Mouse (Mus musculus) ES-E14 (cell line): ENCODE results near the gene Supt4a. TPM values are rescaled to one million over a fixed set of nuclear protein-coding genes. Genes with fewer than 3 reads are reported as not detected.
A peak's percentile ranks its signal among the peaks of the same experiment; 100 is the strongest.

Experiments used
- DNase-seq: peaks from one replicate; pipeline ENCODE4 v3.0.0-alpha.2; 2013; ENCODE audit warnings: low read depth, low spot score
- H3K27ac ChIP-seq: 2 replicates; pipeline ENCODE4 v1.5.1; 2012; ENCODE audit warnings: low read depth, mild to moderate bottlenecking, low read length, moderate library complexity, mixed read lengths; ENCODE audit not compliant: poor library complexity, insufficient read depth, severe bottlenecking
- H3K36me3 ChIP-seq: 2 replicates; pipeline ENCODE4 v1.6.1; 2012; ENCODE audit warnings: mild to moderate bottlenecking, low read length, moderate library complexity, mixed read lengths; ENCODE audit not compliant: control insufficient read depth, poor library complexity, insufficient read depth, severe bottlenecking
- H3K4me1 ChIP-seq, 2 experiments: fragments of 150-350 bp in 1 of 2; sonication (generic) in 1 of 2; 2 replicates each; pipeline ENCODE4 v1.6.1; 2012; ENCODE audit warnings: low read length in 2 of 2, mild to moderate bottlenecking in 1 of 2, mixed read lengths in 1 of 2; ENCODE audit not compliant: control insufficient read depth in 2 of 2, insufficient read depth in 2 of 2, poor library complexity in 1 of 2
- H3K4me3 ChIP-seq, 2 experiments: fragments of 150-350 bp in 1 of 2; sonication (generic) in 1 of 2; 2 replicates each; pipeline ENCODE4 v1.5.1; 2012; ENCODE audit warnings: low read length in 2 of 2, low read depth in 1 of 2, mild to moderate bottlenecking in 1 of 2, mixed read lengths in 1 of 2; ENCODE audit not compliant: insufficient read depth in 1 of 2, poor library complexity in 1 of 2, severe bottlenecking in 1 of 2
- H3K9ac ChIP-seq: 2 replicates; pipeline ENCODE4 v1.6.1; 2012; ENCODE audit warnings: low read depth, mild to moderate bottlenecking, low read length, mixed read lengths; ENCODE audit not compliant: poor library complexity, insufficient read depth, severe bottlenecking
- H3K9me3 ChIP-seq: fragments of 150-350 bp; sonication (generic); 2 replicates; pipeline ENCODE4 v1.6.1; 2012; ENCODE audit warnings: low read depth, mild to moderate bottlenecking, low read length; ENCODE audit not compliant: control insufficient read depth, insufficient read depth
- CHD2 ChIP-seq: IDR thresholded peaks from 2 replicates; pipeline ENCODE4 v1.6.1; 2014; ENCODE audit warnings: mild to moderate bottlenecking, low read depth, low read length, inconsistent platforms
- HCFC1 ChIP-seq: IDR thresholded peaks from 2 replicates; pipeline ENCODE4 v1.6.1; 2012; ENCODE audit warnings: low read length, inconsistent platforms, borderline replicate concordance; ENCODE audit not compliant: insufficient read depth
- MAFK ChIP-seq: IDR thresholded peaks from 2 replicates; pipeline ENCODE4 v1.6.1; 2014; ENCODE audit warnings: mild to moderate bottlenecking, low read depth, low read length, inconsistent platforms; ENCODE audit not compliant: insufficient read depth
- ZC3H11A ChIP-seq: IDR thresholded peaks from 2 replicates; pipeline ENCODE4 v1.6.1; 2012; ENCODE audit warnings: low read depth, mild to moderate bottlenecking, inconsistent platforms, low read length, borderline replicate concordance
- ZNF384 ChIP-seq: IDR thresholded peaks from 2 replicates; pipeline ENCODE4 v1.6.1; 2012; ENCODE audit warnings: low read depth, low read length, inconsistent platforms
- in situ Hi-C, 2 experiments: fragments of 600-800 bp; cut with MboI; formaldehyde crosslinking; loops; one replicate each; pipeline ENCODE4 v1.15.1; 2025; ENCODE audit warnings: low sequenced_read_pairs in 2 of 2, inconsistent platforms in 1 of 2; ENCODE audit not compliant: unreplicated experiment in 2 of 2
- total RNA-seq: library from RNA; depleted of rRNA; stranded (reverse); fragments of 300-350 nt; gene quantifications from 2 replicates; pipeline ENCODE4 v1.2.3, GENCODE M21; 2012; rRNA removed

The Supt4a gene
- total RNA-seq: 178 and 220 TPM in 2 replicates

GRCm38 (mm10) chr11:87737175-87737740, at the start of gene Supt4a:
Gene Supt4a, plus strand, starts transcription at chr11:87737552.
- peak within 1 kb of the TSS; percentile 96 for H3K9ac ChIP-seq
- H3K36me3 ChIP-seq: peaks cover 14% of the 10 kb centered on the region
- TF ChIP-seq MAFK (no peak), HCFC1 (peak; percentile 80)
- peak within 1 kb of the TSS; percentile 88 to 94 for H3K4me3 ChIP-seq
- H3K9me3 ChIP-seq: no peaks in the 10 kb centered on the region
- in situ Hi-C loops: no loop called here
- DNase-seq: peak; percentile 89
- H3K4me1 ChIP-seq: peaks cover 0 to 3% of the 10 kb centered on the region in 2 experiments; a peak in 1 of 4 replicates
- H3K27ac ChIP-seq: peak within 1 kb of the TSS; percentile 45

- no peak overlapping the region for H3K27ac ChIP-seq
- in situ Hi-C loops: no loop called here
- no peak overlapping the region for H3K9ac ChIP-seq
- H3K4me3 ChIP-seq: no peak overlapping the region
- no peak for DNase-seq
- no peak for TF ChIP-seq ZNF384
- no peak for TF ChIP-seq MAFK
- no peak for TF ChIP-seq CHD2
- H3K4me1 ChIP-seq: peaks cover 5 to 12% of the 10 kb centered on the region in 2 experiments; a peak in 2 of 4 replicates
- H3K36me3 ChIP-seq: no peaks in the 10 kb centered on the region
- H3K9me3 ChIP-seq: no peaks in the 10 kb centered on the region
Measured at GRCm38 (mm10) chr11:87688478-87689203, 48.7 kb upstream of the Supt4a start.

- H3K9ac ChIP-seq: no peak overlapping the region
- H3K4me1 ChIP-seq: peaks cover 5 to 12% of the 10 kb centered on the region in 2 experiments; a peak in 2 of 4 replicates
- no peak for TF ChIP-seq ZNF384
- H3K4me3 ChIP-seq: no peak overlapping the region
- no peaks in the 10 kb centered on the region for H3K36me3 ChIP-seq
- in situ Hi-C loops: no loop called here
- no peaks in the 10 kb centered on the region for H3K9me3 ChIP-seq
- no peak overlapping the region for H3K27ac ChIP-seq
- DNase-seq: no peak
Measured at GRCm38 (mm10) chr11:87689402-87689808, 47.9 kb upstream of the Supt4a start.

GRCm38 (mm10) chr11:87690054-87690740, 47.2 kb upstream of the Supt4a start:
- in situ Hi-C loops: no loop called here
- H3K9ac ChIP-seq: no peak overlapping the region
- peaks cover 5 to 12% of the 10 kb centered on the region in 2 experiments; a peak in 2 of 4 replicates for H3K4me1 ChIP-seq
- DNase-seq: no peak
- H3K9me3 ChIP-seq: no peaks in the 10 kb centered on the region
- H3K4me3 ChIP-seq: no peak overlapping the region
- H3K27ac ChIP-seq: no peak overlapping the region
- TF ChIP-seq MAFK: no peak
- TF ChIP-seq ZNF384: no peak
- TF ChIP-seq CHD2: no peak
- no peak for TF ChIP-seq HCFC1
- TF ChIP-seq ZC3H11A: no peak
- no peaks in the 10 kb centered on the region for H3K36me3 ChIP-seq
